Mouse (Mus musculus): ENCODE data around the gene Chrna4. TPM values are rescaled to one million over a fixed set of nuclear protein-coding genes. Genes with fewer than 3 reads are reported as not detected.

The Chrna4 gene
- total and polyA plus RNA-seq, 2 experiments from 2014 or later, result 17.8 to 24.2 TPM

DNA sequence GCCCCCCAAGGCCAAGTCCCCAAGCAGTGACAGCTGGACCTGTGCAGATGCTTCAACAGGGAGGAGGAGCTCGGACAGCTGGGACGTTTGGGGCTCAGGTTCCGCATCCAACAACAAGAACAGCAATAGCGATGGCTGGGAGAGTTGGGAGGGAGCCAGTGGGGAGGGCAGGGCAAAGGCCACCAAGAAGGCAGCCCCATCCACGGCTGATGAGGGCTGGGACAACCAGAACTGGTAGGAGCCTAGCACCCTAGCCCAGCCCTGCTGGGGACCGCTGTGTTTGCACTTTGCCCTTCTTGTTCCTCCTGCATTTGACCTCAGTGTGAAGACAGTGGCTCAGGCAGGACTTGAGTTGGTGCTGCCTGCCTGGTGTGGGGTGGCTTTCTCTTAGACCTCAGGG is 62.2 kb downstream of the Chrna4 start:
- no peak for ATAC-seq
- Histone ChIP-seq H3K27ac (ENCODE audit: low read depth, low read length) (no peak overlapping the region), H3K4me1 (ENCODE audit: insufficient read depth) (no peaks in the 10 kb centered on the region), H3K4me2 (ENCODE audit: low read depth) (no peak overlapping the region), H3K9ac (no peak overlapping the region), H3K9me3 (ENCODE audit: low read length) (no peaks in the 10 kb centered on the region), H3K27me3 (ENCODE audit: insufficient read depth, low read length) (no peaks in the 10 kb centered on the region), H3K36me3 (ENCODE audit: insufficient read depth) (peaks cover 63% of the 10 kb centered on the region), H3K4me3 (ENCODE audit: low read depth, low read length) (no peak overlapping the region)
- TF ChIP-seq CTCF (IDR thresholded peaks at IDR 0.05; ENCODE audit: low read depth), result no peak
- 94% methylated on average over 6 of the region's 6 CpGs for WGBS
- no peak for DNase-seq

Other genes starting within 250 kb of the Chrna4 start
- 26.0 and 31.2 TPM in 2 replicates for gene Ythdf1, start 122.6 kb downstream of the Chrna4 start, total RNA-seq (2014; rRNA removed)
- gene Ythdf1, start 122.6 kb downstream of the Chrna4 start, polyA plus RNA-seq (2015; fragmentation: Nextera tagmentation; extraction: Ambion mirVana), result 49.9 and 51.7 TPM in 2 replicates
- gene Birc7, start 114.5 kb downstream of the Chrna4 start, total RNA-seq (2014; rRNA removed), result 0.38 TPM in 1 of 2 replicates, not detected in the other
- gene Birc7, start 114.5 kb downstream of the Chrna4 start, polyA plus RNA-seq (2015; fragmentation: Nextera tagmentation; extraction: Ambion mirVana), result 0.13 and 0.24 TPM in 2 replicates
- gene Nkain4, start 88.8 kb downstream of the Chrna4 start, total RNA-seq (2014; rRNA removed), result 35.9 and 43.7 TPM in 2 replicates
- 80.9 and 87.5 TPM in 2 replicates for gene Nkain4, start 88.8 kb downstream of the Chrna4 start, polyA plus RNA-seq (2015; fragmentation: Nextera tagmentation; extraction: Ambion mirVana)
- 111 and 124 TPM in 2 replicates for gene Arfgap1, start 76.3 kb downstream of the Chrna4 start, total RNA-seq (2014; rRNA removed)
- gene Arfgap1, start 76.3 kb downstream of the Chrna4 start, polyA plus RNA-seq (2015; fragmentation: Nextera tagmentation; extraction: Ambion mirVana), result 93.4 and 110 TPM in 2 replicates
- gene Col20a1, start 57.0 kb downstream of the Chrna4 start, total RNA-seq (2014; rRNA removed), result 0.23 and 0.29 TPM in 2 replicates
- 0.09 and 0.17 TPM in 2 replicates for gene Col20a1, start 57.0 kb downstream of the Chrna4 start, polyA plus RNA-seq (2015; fragmentation: Nextera tagmentation; extraction: Ambion mirVana)
- gene Kcnq2, start 91.8 kb upstream of the Chrna4 start, total RNA-seq (2014; rRNA removed), result 113 and 134 TPM in 2 replicates
- gene Kcnq2, start 91.8 kb upstream of the Chrna4 start, polyA plus RNA-seq (2015; fragmentation: Nextera tagmentation; extraction: Ambion mirVana), result 24.7 and 31.7 TPM in 2 replicates
- gene Eef1a2, start 113.5 kb upstream of the Chrna4 start, total RNA-seq (2014; rRNA removed), result 215 and 218 TPM in 2 replicates
- gene Eef1a2, start 113.5 kb upstream of the Chrna4 start, polyA plus RNA-seq (2015; fragmentation: Nextera tagmentation; extraction: Ambion mirVana), result 12.8 and 17.5 TPM in 2 replicates
- 239 and 264 TPM in 2 replicates for gene Ppdpf, start 143.7 kb upstream of the Chrna4 start, total RNA-seq (2014; rRNA removed)
- gene Ppdpf, start 143.7 kb upstream of the Chrna4 start, polyA plus RNA-seq (2015; fragmentation: Nextera tagmentation; extraction: Ambion mirVana), result 402 and 447 TPM in 2 replicates
- not detected in 2 replicates for gene Ptk6, start 159.2 kb upstream of the Chrna4 start, total RNA-seq (2014; rRNA removed)
- not detected in 2 replicates for gene Ptk6, start 159.2 kb upstream of the Chrna4 start, polyA plus RNA-seq (2015; fragmentation: Nextera tagmentation; extraction: Ambion mirVana)
- 0.15 and 0.43 TPM in 2 replicates for gene Srms, start 169.6 kb upstream of the Chrna4 start, total RNA-seq (2014; rRNA removed)
- gene Srms, start 169.6 kb upstream of the Chrna4 start, polyA plus RNA-seq (2015; fragmentation: Nextera tagmentation; extraction: Ambion mirVana), result 0.10 TPM in 1 of 2 replicates, not detected in the other
- not detected in 2 replicates for gene Fndc11, start 176.5 kb upstream of the Chrna4 start, total RNA-seq (2014; rRNA removed)
- gene Fndc11, start 176.5 kb upstream of the Chrna4 start, polyA plus RNA-seq (2015; fragmentation: Nextera tagmentation; extraction: Ambion mirVana), result 0.18 and 0.24 TPM in 2 replicates
- 1.7 and 1.8 TPM in 2 replicates for gene Helz2, start 198.5 kb upstream of the Chrna4 start, total RNA-seq (2014; rRNA removed)
- 0.10 and 0.24 TPM in 2 replicates for gene Helz2, start 198.5 kb upstream of the Chrna4 start, polyA plus RNA-seq (2015; fragmentation: Nextera tagmentation; extraction: Ambion mirVana)
- 21.7 and 24.8 TPM in 2 replicates for gene Gmeb2, start 244.5 kb upstream of the Chrna4 start, total RNA-seq (2014; rRNA removed)
- 7.4 and 9.6 TPM in 2 replicates for gene Gmeb2, start 244.5 kb upstream of the Chrna4 start, polyA plus RNA-seq (2015; fragmentation: Nextera tagmentation; extraction: Ambion mirVana)

All from forebrain, postnatal 0 days (tissue).